Mouse (Mus musculus): Measurements from ENCODE around the gene Dirc2.
A peak's percentile ranks its signal among the peaks of the same experiment; 100 is the strongest.

Dirc2 gene

GRCm38 (mm10) chr16:35738096-35738767 lies 30.9 kb downstream of the Dirc2 start:
- no peak for DNase-seq

- peak; percentile 77 to 83 for DNase-seq
Observed at GRCm38 (mm10) chr16:35734038-35734437, 35.1 kb downstream of the Dirc2 start.

GRCm38 (mm10) chr16:35732096-35732495 lies 37.1 kb downstream of the Dirc2 start:
- DNase-seq, result peak; percentile 39 to 54

GRCm38 (mm10) chr16:35729151-35729738 lies 39.9 kb downstream of the Dirc2 start:
- DNase-seq, result no peak

GRCm38 (mm10) chr16:35726601-35727000 lies 42.6 kb downstream of the Dirc2 start:
- DNase-seq, result no peak

- no peak for DNase-seq
Observed at GRCm38 (mm10) chr16:35724561-35724960, 44.6 kb downstream of the Dirc2 start.

- no peak for DNase-seq
Observed at GRCm38 (mm10) chr16:35717761-35718160, 51.4 kb downstream of the Dirc2 start.

GRCm38 (mm10) chr16:35716257-35716656 lies 52.9 kb downstream of the Dirc2 start:
- peak in 1 of 2 experiments; percentile 32 for DNase-seq

GRCm38 (mm10) chr16:35715771-35716170 lies 53.4 kb downstream of the Dirc2 start:
- DNase-seq, result no peak

- DNase-seq, result no peak
Observed at GRCm38 (mm10) chr16:35715350-35715749, 53.8 kb downstream of the Dirc2 start.

- DNase-seq, result no peak
Observed at GRCm38 (mm10) chr16:35714689-35715088, 54.5 kb downstream of the Dirc2 start.

GRCm38 (mm10) chr16:35713606-35714005 lies 55.5 kb downstream of the Dirc2 start:
- no peak for DNase-seq

- peak in 1 of 2 experiments; percentile 26 for DNase-seq
Observed at GRCm38 (mm10) chr16:35711004-35711403, 58.2 kb downstream of the Dirc2 start.

GRCm38 (mm10) chr16:35707004-35707403 lies 62.2 kb downstream of the Dirc2 start:
- DNase-seq, result no peak

GRCm38 (mm10) chr16:35704796-35705195 lies 64.4 kb downstream of the Dirc2 start:
- DNase-seq, result no peak

GRCm38 (mm10) chr16:35703763-35704679 lies 65.1 kb downstream of the Dirc2 start:
- no peak for DNase-seq

- no peak for DNase-seq
Observed at GRCm38 (mm10) chr16:35701823-35702222, 67.3 kb downstream of the Dirc2 start.

GRCm38 (mm10) chr16:35696103-35696502 lies 73.1 kb downstream of the Dirc2 start:
- DNase-seq, result no peak

- DNase-seq, result no peak
Observed at GRCm38 (mm10) chr16:35694250-35694846, 74.8 kb downstream of the Dirc2 start.

GRCm38 (mm10) chr16:35691606-35692005 lies 77.5 kb downstream of the Dirc2 start:
- no peak for DNase-seq

- DNase-seq, result peak; percentile 90
Observed at GRCm38 (mm10) chr16:35686491-35686890, 82.7 kb downstream of the Dirc2 start.

- DNase-seq, result no peak
Observed at GRCm38 (mm10) chr16:35685027-35685426, 84.1 kb downstream of the Dirc2 start.
